ENCODE assay signal across 8 mouse cellular contexts in the genomic region with DNA sequence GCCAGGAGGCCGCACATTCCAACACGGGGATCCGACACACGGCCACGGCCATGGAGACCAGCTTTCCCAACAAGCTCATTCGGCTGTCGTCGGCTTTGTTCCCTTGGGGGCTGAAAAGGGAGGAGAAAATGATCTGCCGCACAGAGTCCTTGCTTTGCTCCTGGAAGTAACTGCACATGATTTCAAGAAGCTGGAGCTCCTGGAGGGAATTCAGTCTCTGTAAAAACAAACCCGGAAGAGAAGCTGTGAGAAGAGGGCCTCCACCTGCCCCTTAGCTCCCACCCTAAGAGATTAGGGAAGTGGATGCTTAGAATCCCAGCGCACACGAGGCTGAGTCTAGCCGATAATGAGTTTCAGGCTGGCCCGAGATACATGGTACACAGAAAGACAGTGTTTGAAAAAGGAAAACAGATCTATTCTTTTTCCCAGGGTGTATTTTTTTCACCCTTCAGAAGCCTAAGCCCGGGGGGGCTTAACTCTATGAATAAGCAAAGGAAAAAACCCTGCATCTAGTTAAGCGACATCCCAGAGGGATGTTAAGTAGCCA. TPM values are rescaled to one million over a fixed set of nuclear protein-coding genes. Genes with fewer than 3 reads are reported as not detected.
DNase-seq lines count a peak whose midpoint lies in the region; ATAC-seq and TF ChIP-seq lines count a peak whose summit lies in the region.

No protein-coding gene starts in this region.

- H3K27me3 ChIP-seq in intestine, embryonic 14.5 days (replicated peaks; ENCODE audit: control insufficient read depth, insufficient read depth, low read length) = no peaks in the 10 kb centered on the region
- no peaks in the 10 kb centered on the region for H3K27me3 ChIP-seq in myocyte (ENCODE audit: control insufficient read depth, insufficient read depth, insufficient read length)

- H3ac ChIP-seq in myocyte (ENCODE audit: control insufficient read depth, insufficient read length) = peak overlapping the region; percentile 50

- H3K9ac ChIP-seq in intestine, embryonic 14.5 days (ENCODE audit: low read length) = peak overlapping the region; percentile 94

- H3K79me2 ChIP-seq in myocyte (ENCODE audit: control insufficient read depth, insufficient read depth) = peaks cover 19% of the 10 kb centered on the region

- no peak for TF ChIP-seq POLR2A in myocyte (IDR thresholded peaks at IDR 0.05; ENCODE audit: insufficient read length, low read depth)

- no peak for TF ChIP-seq CTCF in left cerebral cortex, adult 2 months (IDR thresholded peaks at IDR 0.05)

- intact Hi-C loops in left cerebral cortex, adult 2 months (cut with DNase I) = no loop called here
- intact Hi-C loops in left cerebral cortex, postnatal 36 days (cut with DNase I) = loop anchor here (5.0 kb wide), 1 partner anchor 77 kb away; the partner anchor contains the start of gene Zfp12

- peak overlapping the region; percentile 89 for H3K27ac ChIP-seq in left cerebral cortex, adult 2 months
- H3K27ac ChIP-seq in intestine, embryonic 14.5 days (ENCODE audit: low read depth) = peak overlapping the region; percentile 80

- H3K36me3 ChIP-seq in intestine, embryonic 14.5 days (ENCODE audit: control insufficient read depth, insufficient read depth, low read length) = peaks cover 54% of the 10 kb centered on the region
- peaks cover 14% of the 10 kb centered on the region for H3K36me3 ChIP-seq in myocyte (ENCODE audit: control insufficient read depth, insufficient read depth)

- H3K4me3 ChIP-seq in left cerebral cortex, adult 2 months = peak overlapping the region; percentile 80
- H3K4me3 ChIP-seq in intestine, embryonic 14.5 days (ENCODE audit: low read depth, low read length) = peak overlapping the region; percentile 98
- H3K4me3 ChIP-seq in myocyte = peak overlapping the region; percentile 43

- no peak; the same call in 1 of the 2 replicates for ATAC-seq in intestine, embryonic 14.5 days (replicated peaks; ENCODE audit: low FRiP score, low TSS enrichment, low read depth)

- no peak for DNase-seq in left cerebral cortex, adult 2 months (ENCODE audit: extremely low spot score in 1 of 2, low spot score in 2 of 2)
- no peak for DNase-seq in left cerebral cortex, postnatal 36 days (ENCODE audit: low spot score in 2 of 2)
- peak; percentile 44 for DNase-seq in embryo, embryonic 11 days
- peak; percentile 64 for DNase-seq in intestine, embryonic 14.5 days (ENCODE audit: low spot score)
- no peak for DNase-seq in right cerebral cortex, postnatal 10 days (ENCODE audit: low spot score in 2 of 2)
- no peak for DNase-seq in thymus, postnatal 10 days (ENCODE audit: low spot score in 2 of 2)
- no peak for DNase-seq in lung, postnatal 10 days

- H3K4me1 ChIP-seq in intestine, embryonic 14.5 days (replicated peaks; ENCODE audit: control insufficient read depth, insufficient read depth, low read length) = peaks cover 14% of the 10 kb centered on the region; the same call in 1 of the 2 replicates

- peak overlapping the region; percentile 93 for H3K4me2 ChIP-seq in intestine, embryonic 14.5 days (ENCODE audit: low read length)
- peak overlapping the region; percentile 82 for H3K4me2 ChIP-seq in myocyte (ENCODE audit: low read depth)

- 5% methylated on average over 16 of the region's 16 CpGs for WGBS in intestine, embryonic 14.5 days

- H3K9me3 ChIP-seq in intestine, embryonic 14.5 days (ENCODE audit: control insufficient read depth, low read length) = no peaks in the 10 kb centered on the region

TF ChIP-seq in myocyte, 11 proteins besides CTCF, POLR2A, EP300 and RAD21:
- TF ChIP-seq MYOD1 (IDR thresholded peaks at IDR 0.05; ENCODE audit: control insufficient read depth in 1 of 3, insufficient read length in 2 of 3, low read depth in 2 of 3) = no peak
- TF ChIP-seq USF1 (IDR thresholded peaks at IDR 0.05; ENCODE audit: low read depth) = no peak
- no peak for TF ChIP-seq SRF (IDR thresholded peaks at IDR 0.05; ENCODE audit: control insufficient read depth, insufficient read length, low read depth)
- TF ChIP-seq MAX (IDR thresholded peaks at IDR 0.05; ENCODE audit: low read depth) = no peak
- TF ChIP-seq POLR2AphosphoS2 (IDR thresholded peaks at IDR 0.05; ENCODE audit: insufficient read length, low read depth) = no peak
- no peak for TF ChIP-seq REST (IDR thresholded peaks at IDR 0.05; ENCODE audit: insufficient read depth, insufficient read length)
- no peak for TF ChIP-seq TCF3 (IDR thresholded peaks at IDR 0.05; ENCODE audit: insufficient read length, low read depth)
- no peak for TF ChIP-seq CEBPB (IDR thresholded peaks at IDR 0.05; ENCODE audit: insufficient read depth, poor library complexity, severe bottlenecking)
- TF ChIP-seq E2F4 (IDR thresholded peaks at IDR 0.05; ENCODE audit: insufficient read depth) = no peak
- TF ChIP-seq TCF12 (IDR thresholded peaks at IDR 0.05; ENCODE audit: insufficient read depth, poor library complexity, severe bottlenecking) = no peak
- no peak for TF ChIP-seq MYOG (IDR thresholded peaks at IDR 0.05; ENCODE audit: control insufficient read depth in 1 of 3, insufficient read depth in 1 of 3, insufficient read length in 2 of 3, low read depth in 2 of 3)
TF ChIP-seq in myocyte: peak in this region for 0.

RNA-seq across cellular contexts. Expression of gene E130309D02Rik, which starts 0.9 kb away (rescaled TPM):
- total RNA-seq in left cerebral cortex, adult 2 months (2021) = 10 to 100 TPM; 24.2 to 25.5 TPM
- 10 to 100 TPM; 24.8 to 27.9 TPM for total RNA-seq in left cerebral cortex, postnatal 36 days (2021)
- 35.7 and 37.5 TPM in 2 replicates for polyA plus RNA-seq in intestine, embryonic 14.5 days (2014; fragmentation: Nextera tagmentation; extraction: Ambion mirVana)
- 25.7 TPM for polyA plus RNA-seq in myocyte (2012; fragmentation: generic; extraction: Trizol)

RNA-seq across cellular contexts. Expression of gene Zdhhc4, which starts 14.8 kb away (rescaled TPM):
- total RNA-seq in left cerebral cortex, adult 2 months (2021) = 10 to 100 TPM; 41.8 to 42.3 TPM
- total RNA-seq in left cerebral cortex, postnatal 36 days (2021) = 10 to 100 TPM; 38.6 to 46.2 TPM
- polyA plus RNA-seq in intestine, embryonic 14.5 days (2014; fragmentation: Nextera tagmentation; extraction: Ambion mirVana) = 73.5 and 78.4 TPM in 2 replicates
- 60.5 TPM for polyA plus RNA-seq in myocyte (2012; fragmentation: generic; extraction: Trizol)

RNA-seq across cellular contexts. Expression of gene Zfp853, which starts 20.8 kb away (rescaled TPM):
- 1 to 10 TPM; 5.8 to 7.1 TPM for total RNA-seq in left cerebral cortex, adult 2 months (2021)
- total RNA-seq in left cerebral cortex, postnatal 36 days (2021) = 1 to 10 TPM; 6.4 to 7.3 TPM
- not detected in 2 replicates for polyA plus RNA-seq in intestine, embryonic 14.5 days (2014; fragmentation: Nextera tagmentation; extraction: Ambion mirVana)
- polyA plus RNA-seq in myocyte (2012; fragmentation: generic; extraction: Trizol) = 0.01 TPM

RNA-seq across cellular contexts. Expression of gene Grid2ip, which starts 42.9 kb away (rescaled TPM):
- 1 to 10 TPM; 2.2 to 2.7 TPM for total RNA-seq in left cerebral cortex, adult 2 months (2021)
- 1 to 10 TPM; 1.5 to 2.7 TPM for total RNA-seq in left cerebral cortex, postnatal 36 days (2021)
- polyA plus RNA-seq in intestine, embryonic 14.5 days (2014; fragmentation: Nextera tagmentation; extraction: Ambion mirVana) = 0.28 and 0.30 TPM in 2 replicates
- polyA plus RNA-seq in myocyte (2012; fragmentation: generic; extraction: Trizol) = not detected

RNA-seq across cellular contexts. Expression of gene Zfp316, which starts 44.4 kb away (rescaled TPM):
- total RNA-seq in left cerebral cortex, adult 2 months (2021) = 10 to 100 TPM; 20.0 to 23.4 TPM
- total RNA-seq in left cerebral cortex, postnatal 36 days (2021) = 10 to 100 TPM; 21.3 to 26.9 TPM
- 1.2 and 2.0 TPM in 2 replicates for polyA plus RNA-seq in intestine, embryonic 14.5 days (2014; fragmentation: Nextera tagmentation; extraction: Ambion mirVana)
- 6.1 TPM for polyA plus RNA-seq in myocyte (2012; fragmentation: generic; extraction: Trizol)

Comparison
In these comparisons a context has a peak if more than half of its experiments do, and no peak if none do; other contexts are left out.
1. DNase-seq: peak in embryo, embryonic 11 days (single experiment) and intestine, embryonic 14.5 days (single experiment); none in left cerebral cortex, adult 2 months (0 of 2), left cerebral cortex, postnatal 36 days (0 of 2), right cerebral cortex, postnatal 10 days (0 of 2), thymus, postnatal 10 days (0 of 2) and lung, postnatal 10 days (single experiment).
2. H3K4me3 ChIP-seq: peak in every context shown above with its lines; median percentile 98 in intestine, embryonic 14.5 days; 80 in left cerebral cortex, adult 2 months; 43 in myocyte.